Mouse (Mus musculus): ENCODE results near the gene Bcas3.

Gene Bcas3

DNA sequence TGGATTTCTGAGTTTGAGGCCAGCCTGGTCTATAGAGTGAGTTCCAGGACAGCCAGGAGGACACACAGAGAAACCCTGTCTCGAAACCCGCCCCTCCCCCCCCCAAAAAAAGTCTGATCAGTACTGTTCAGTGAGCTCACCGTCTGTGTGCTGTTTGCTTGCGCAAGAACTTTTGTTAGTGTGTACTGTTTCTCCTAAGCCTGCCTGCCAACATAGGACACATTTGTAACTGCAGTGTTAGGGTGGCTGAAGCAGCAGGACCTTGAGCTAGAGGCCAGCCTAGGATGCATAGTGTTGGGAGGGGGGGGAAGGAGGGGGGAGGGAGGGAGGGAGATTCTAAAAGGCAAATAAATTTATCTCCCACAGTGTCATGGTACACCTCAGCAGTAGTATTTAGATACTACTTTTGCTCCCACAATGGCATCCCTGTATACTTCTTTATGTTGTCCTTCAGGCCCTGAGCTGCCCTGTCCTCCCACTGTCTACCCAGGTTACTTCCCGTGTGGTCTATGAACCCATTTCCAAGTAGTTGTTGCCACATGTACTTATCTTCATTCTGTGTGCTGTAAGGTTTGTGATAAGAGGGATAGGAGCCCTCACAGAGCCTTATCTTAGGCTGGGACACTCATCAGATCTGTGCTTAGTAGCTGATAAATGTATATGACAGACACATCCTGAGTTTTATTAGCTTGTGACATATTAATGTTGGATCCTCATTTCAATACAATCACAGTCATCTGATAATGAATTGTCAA lies 176.7 kb downstream of the Bcas3 start:
- no peak for DNase-seq (ENCODE audit: low read depth, low spot score)

DNA sequence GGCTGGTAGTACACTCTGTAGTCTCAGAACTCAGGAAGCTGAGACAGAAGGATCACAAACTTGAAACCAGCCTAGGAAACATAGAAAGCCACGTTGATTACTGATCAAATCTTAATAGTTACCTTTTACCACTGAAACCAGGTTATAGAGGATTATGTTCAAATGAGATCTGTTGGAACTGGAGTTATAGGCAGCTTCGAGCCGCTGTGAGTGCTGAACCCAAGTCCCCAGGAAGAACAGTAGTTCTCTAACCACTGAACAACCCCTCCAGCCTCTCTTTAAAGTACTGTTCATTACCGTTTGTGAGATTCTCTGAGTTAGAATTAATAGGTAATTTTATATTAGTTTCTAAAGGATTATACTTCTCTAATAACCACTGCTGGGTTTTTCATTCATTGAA lies 188.0 kb downstream of the Bcas3 start:
- no peak for DNase-seq (ENCODE audit: low read depth, low spot score)

DNA sequence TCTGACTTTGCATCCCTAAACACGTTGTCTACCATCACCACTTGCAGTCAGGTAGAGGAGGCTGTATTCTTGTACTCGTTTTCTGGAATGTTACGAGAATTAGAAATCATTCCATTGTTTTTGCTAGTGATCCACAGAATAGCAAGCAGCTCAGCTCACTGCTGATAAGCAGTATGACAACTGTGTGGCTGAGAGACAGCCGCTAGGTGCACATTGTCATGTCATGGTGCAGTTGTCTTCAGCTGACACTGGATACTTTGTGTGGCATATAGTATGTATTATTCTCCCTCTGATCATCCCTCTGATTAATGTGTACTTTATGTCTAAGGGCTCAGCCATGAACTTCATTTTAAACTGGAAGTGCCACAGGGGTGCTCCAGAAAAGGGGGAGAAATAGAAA lies 190.3 kb downstream of the Bcas3 start:
- no peak for DNase-seq (ENCODE audit: low read depth, low spot score)

DNA sequence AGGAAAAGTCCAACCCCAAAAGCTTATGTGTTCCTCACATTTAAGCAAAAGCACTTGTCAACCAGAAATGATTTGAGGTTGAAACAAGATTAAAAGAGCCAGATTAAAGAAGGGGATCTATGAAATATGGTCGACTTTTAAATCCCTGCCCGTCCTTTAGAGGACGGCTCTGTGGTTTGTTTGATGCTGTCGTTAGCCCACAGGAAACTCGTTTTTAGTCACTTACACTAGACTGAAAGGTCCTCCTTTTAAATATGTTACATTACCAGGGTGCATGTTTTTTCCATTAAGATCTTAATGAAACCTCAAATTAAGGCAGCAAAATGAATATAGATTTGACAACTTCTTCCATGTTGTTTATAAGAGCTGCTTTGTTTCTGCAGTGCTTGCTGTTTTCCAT lies 192.6 kb downstream of the Bcas3 start:
- no peak for DNase-seq (ENCODE audit: low read depth, low spot score)

DNA sequence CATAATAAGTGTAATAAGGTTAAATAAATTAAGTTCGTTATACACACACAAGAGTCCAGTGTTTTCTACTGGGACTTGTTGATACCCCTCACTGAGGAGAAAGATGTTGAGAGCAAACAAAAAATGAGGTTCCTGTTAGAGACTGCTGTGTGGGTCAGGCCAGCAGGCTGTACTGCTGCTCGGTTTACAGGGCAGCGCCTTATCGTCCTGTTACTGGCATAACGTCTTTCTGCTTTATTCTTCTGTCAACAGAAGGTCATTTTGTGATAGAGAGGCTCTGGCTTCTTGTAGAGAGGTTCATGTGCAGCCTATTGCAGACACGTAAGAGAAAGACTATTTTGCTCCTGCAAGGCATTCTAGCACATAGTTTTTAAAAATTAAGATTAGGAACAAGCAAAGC lies 195.0 kb downstream of the Bcas3 start:
- DNase-seq (ENCODE audit: low read depth, low spot score), result no peak

DNA sequence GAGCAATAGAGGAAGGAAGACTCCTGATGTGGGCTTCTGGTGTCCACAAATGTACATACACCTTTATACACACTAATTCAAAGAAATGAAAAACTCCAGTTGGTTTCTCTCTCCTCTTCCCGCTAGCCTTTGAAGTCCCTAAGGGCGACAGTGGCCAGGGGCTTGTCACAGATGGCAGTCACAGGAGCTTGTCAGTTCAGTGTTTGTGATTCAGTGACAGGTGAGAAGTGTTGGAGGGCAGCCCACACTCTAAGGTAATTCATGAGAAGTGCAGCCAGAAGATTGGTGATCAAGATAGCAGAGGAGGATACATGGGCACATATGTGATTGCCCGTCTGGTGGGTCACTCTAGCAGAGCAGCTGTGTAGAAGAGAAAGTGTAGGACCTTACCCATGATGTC lies 196.7 kb downstream of the Bcas3 start:
- no peak for DNase-seq (ENCODE audit: low read depth, low spot score)

DNA sequence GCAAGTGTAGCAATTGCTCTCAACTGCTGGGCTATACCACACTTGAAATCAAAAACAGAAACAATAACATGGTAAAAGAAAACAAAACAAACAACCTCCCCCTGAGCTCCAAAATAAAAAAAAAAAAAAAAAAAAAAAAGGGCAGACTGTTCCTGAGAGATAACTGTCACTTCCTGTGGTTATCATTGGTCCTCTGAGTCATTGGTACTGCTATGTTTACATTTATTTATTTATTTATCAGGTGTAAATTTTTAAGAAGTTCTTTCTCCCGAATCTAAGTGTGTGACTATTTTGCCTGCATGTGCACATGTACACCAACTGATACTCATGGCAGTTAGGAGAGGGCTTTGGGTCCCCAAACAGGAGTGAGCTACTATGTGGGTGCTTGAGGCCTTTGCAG lies 202.1 kb downstream of the Bcas3 start:
- DNase-seq (ENCODE audit: low read depth, low spot score), result no peak

DNA sequence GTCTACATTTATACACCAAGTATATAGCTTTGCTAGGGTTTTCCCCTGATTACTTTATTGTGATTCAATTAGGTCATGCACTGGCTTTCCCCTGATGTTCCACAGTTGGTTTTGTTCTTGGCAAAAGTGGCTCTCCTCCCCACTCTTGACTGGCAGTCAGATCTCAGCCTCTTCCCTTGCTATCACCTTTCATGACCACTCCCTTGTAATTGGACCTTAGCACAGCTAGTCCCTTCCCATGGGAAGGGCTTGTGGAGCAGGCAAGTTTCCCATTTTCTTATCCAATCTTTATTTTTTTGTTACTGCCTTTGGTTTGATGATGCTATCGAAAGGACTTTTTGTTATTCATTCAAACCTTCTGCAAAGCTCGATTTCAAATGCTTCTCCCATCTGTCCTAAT lies 202.8 kb downstream of the Bcas3 start:
- no peak for DNase-seq (ENCODE audit: low read depth, low spot score)

DNA sequence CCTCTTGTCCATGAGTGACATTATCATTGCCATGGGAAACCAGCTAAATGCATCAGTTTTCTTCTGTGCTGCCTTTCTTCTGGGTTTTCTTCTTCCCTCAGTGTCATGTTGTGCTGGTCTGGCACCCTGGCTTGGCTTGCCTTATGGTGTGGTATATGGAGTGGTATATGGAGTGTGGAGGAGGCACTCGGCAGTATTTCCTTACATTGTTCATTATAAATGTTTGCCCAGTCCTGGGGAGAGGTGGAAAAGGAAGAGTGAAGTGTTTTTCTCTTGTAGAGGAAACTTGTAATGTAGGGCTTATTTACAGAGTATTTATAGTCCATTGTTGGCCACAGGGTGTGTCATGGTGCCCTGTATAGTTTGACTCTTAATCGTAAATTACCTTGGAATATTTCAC lies 212.1 kb downstream of the Bcas3 start:
- DNase-seq (ENCODE audit: low read depth, low spot score), result no peak

DNA sequence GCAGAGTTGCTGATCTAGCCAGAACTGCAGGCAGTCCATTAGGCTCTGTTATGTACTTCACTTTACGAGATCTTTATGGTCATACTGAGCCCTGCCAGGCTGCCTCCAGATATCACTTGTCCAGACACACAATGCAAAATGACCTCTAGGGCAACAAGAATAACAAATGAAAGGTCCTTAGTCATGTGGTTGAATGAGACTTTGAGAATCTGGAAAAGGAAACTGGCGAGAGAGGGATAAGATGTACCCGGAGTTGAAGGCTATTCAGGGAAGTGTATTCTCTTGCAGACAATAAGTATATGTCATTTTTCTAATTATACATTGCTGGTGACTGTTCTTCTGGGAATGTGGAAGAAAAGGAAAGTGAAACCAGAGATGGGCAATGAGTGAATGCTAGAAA lies 218.1 kb downstream of the Bcas3 start:
- no peak for DNase-seq (ENCODE audit: low read depth, low spot score)

DNA sequence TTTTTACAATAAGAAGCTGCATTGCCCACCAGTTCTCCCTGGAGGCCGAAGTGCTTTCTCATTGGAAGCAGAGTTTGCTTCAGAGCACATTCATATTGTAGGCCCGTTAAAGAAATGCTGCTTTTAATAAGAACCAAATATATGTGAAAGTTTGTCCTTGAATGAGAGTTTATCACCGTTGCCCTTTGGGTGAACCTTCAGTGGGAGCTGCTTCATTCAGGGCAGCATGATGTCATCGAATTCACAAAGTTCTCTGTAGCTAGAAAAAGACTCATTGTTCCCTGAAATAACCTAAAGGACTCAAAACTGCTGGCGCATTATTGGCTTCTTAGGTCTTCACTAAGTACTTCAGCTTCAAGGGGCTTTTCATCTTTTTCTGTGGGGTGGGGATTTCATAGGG lies 219.0 kb downstream of the Bcas3 start:
- no peak for DNase-seq (ENCODE audit: low read depth, low spot score)

DNA sequence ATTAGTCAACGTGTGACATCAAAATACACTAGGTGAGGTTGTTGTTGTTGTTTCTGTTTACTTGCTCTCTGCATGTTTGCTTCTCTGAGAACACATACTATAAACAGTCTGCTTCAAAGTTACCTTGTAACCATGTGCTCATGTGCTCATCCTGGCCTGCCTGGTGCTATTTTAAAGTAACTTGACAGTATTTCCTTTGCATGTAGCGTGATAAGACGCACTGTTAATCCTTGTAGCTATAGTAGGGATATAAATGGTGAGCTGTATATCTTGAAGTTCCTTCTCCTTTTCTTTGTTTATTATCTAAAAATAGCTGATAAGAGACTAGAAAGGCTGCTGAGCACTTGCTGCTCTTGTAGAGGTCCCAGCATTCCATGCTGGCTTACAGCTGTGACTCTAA lies 219.6 kb downstream of the Bcas3 start:
- DNase-seq (ENCODE audit: low read depth, low spot score), result no peak

DNA sequence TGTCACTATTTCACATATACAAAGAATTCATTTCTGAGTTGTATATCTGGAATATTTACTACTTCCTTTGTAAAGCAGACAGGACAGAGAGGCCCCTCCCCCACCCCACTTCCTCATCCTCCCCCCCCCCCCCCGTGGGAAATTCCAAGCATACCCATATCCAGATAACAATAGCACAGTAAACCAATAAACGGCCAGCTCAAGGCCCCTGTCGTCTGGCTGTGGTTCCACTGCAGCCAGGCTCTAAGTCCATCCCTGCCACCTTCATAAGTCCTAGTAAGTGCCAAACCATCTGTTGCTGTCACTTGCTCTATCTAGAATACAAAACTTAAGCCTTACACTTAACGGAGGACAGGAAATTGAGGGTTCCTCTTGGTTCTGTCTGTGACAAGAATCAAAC lies 221.5 kb downstream of the Bcas3 start:
- peak; percentile 16 for DNase-seq (ENCODE audit: low read depth, low spot score)

DNA sequence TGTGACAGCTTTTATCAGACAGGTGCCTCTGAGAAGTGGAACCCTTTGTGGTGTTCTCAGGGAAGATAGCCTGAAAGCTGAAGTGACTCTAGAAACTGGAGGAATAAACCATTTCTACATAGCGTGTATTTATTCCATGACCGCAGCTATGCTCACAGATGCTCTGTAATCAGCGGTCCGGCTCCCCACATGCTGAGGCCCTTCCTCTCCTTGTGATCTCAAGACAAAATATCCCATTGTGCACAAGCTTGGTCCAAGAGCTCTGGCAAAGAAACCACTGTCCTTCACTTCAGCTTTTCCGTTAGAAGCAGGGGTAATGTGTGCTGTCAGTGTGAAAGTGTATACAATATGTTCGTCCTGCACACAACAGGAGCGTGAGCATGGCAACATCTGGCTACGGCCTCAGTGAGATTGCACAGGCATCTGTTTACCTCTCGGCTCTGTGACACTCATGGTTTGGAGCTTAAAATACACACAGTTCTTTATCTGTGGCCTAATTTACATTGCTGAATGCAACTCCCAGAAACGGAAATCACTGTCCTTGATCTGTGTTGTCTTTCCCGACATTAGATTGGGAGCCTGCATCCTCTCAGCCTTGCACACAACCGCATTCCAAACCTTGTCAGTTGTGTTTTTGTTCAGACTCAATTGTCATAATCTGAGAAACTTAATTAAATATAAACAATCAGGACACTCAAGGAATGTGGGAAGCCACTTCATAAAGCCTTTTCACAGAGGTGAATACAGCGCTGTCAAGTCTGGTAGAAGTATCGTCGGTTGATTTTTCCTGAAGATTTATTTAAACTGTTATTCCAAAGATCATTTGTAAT lies 225.1 kb downstream of the Bcas3 start:
- DNase-seq (ENCODE audit: low read depth, low spot score), result no peak

DNA sequence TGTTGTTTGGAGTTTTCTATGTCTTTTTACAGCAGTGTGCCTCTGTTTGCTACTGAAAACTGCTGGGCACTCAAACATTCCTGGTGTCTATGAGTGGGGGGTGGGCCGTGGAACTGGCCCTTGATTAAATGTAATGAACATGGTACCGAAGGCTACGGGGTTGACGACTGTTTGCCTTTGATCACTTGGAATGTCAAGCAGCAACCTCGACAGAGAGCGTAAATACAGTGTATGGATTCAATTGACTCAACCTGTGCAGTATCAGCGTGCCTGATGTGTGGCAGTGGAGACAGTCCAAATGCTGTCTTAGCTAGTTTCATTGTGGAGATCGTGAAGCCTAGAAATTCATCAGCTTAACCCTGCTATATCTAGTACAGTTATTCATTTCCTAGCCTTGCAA lies 231.1 kb downstream of the Bcas3 start:
- peak; percentile 59 for DNase-seq (ENCODE audit: low read depth, low spot score)

DNA sequence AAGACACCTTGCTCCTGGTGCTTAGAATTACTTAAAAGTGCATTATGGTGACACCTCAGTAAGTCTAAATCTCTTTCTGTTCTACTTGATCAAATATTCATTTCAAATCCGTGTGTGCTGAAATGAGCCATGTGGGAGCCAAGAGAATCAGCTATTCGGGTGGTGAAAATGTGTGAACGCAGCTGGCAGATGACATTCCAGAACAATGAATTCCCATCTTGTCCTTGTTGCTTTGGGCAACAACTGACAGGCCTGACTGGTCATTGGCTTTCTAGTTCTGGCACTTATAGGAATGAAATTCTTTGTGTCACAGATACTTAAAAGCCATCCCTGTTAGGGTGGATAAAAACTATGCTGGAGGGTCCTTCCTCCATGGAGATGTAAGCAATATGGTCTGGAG lies 240.7 kb downstream of the Bcas3 start:
- DNase-seq (ENCODE audit: low read depth, low spot score), result no peak

DNA sequence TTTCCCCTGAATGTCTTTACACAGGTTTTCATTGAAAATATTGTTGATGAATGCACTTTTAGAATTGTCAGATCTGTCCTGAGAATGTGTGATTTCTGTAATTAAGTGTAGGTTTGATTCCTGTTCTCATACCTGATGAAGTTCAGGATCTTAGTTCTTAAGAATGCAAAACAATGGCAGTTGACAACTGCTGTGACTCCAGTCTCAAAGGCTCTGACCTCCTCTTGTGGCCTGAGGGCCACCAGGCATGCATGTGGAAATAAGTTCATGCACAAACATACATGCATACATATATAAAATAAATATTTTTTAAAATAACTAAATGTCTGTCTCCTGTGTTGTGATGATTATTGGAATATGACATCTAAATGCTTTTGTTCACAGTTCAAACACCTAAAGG lies 246.3 kb downstream of the Bcas3 start:
- no peak for DNase-seq (ENCODE audit: low read depth, low spot score)

DNA sequence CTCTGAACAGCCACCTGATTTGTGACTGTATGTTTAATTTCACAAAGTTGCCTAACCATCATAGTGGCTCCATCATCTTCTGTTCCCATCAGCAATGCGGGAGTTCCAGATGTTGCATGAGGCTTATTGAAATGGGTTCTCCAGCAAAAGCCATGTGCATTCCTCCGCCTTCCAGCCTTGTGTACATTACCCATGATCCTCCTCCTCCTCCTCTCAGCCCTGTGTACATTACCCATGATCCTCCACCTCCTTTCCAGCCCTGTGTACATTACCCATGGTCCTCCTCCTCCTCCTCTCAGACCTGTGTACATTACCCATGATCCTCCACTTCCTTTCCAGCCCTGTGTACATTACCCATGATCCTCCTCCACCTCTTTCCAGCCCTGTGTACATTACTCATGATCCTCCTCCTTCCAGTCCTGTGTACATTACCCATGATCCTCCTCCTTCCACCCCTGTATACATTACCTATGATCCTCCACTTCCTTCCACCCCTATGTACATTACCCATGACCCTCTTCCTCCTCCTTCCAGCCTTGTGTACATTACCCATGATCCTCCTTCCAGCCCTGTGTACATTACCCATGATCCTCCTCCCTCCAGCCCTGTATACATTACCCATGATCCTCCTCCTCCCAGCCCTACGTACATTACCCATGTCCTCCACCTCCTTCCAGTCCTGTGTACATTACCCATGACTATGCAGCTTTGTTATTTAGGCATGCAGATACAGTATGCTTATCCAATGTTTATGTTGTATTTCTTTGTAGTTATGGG lies 250.8 kb downstream of the Bcas3 start:
- no peak for DNase-seq (ENCODE audit: low read depth, low spot score)

DNA sequence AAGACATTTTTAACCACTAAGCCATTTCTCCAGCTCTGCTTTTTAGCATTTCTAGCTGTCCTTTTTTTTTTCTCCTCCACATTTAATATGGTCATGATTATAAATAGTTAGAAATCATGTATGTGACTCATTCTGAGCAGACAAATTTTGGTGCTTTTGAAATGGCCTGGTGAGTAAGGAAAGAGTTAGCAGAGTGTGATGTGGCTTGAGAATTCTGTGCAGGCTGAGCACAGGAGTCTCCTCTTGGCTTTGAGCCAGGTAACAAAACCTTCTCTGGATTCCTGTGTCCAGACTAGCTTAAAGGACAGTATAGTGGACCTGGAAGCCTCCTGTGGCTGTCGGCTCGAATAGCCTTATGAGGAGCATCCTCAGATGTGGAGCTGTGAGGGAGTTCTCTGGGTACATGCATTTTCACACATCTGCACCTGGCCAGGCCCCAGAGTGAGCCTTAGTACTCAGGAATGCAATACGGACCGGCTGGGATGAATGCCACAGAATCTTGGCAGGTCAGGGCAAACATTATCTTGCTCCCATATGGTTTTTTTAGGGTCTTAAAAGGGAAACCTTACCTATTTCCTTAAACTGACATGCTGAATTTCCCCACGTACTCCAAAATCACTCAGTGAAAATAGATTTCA lies 256.5 kb downstream of the Bcas3 start:
- DNase-seq (ENCODE audit: low read depth, low spot score), result no peak

DNA sequence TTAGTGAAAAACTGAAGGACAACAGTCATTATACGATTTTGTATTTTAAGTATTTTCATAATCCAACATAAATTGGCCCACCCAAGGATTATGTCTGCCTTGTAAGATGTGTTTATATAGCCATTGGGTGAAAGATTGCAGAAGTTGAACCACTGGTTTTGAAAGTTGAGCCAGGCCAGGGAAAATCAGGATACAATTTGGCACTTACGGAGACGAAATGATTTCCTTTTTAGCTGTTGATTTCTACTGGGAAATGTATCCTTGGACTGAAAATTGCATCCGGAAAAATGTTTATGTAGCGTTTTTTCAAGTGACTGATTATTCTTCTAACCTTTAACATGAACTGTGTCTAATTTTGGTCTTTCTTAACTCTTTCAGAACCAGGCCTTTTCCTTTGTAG lies 260.1 kb downstream of the Bcas3 start:
- DNase-seq (ENCODE audit: low read depth, low spot score), result no peak

DNA sequence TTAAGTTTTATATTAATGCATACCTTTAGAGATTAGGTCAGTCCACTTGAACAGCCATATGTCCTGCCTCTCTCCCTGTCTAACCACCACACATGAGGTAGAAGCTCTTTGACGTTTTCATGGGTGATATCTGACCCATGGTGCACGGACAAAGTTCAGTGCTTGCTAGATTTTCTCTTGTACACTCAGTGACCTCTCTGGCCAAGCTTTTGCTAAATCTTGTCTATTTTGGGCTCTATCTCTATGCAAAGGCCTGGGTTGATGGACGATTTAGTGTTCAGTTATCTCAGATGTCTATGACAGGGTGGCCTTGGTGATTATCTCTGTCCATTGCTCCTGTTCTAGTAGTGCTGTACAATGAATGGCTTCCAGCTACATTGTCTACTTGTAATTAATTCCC lies 260.6 kb downstream of the Bcas3 start:
- no peak for DNase-seq (ENCODE audit: low read depth, low spot score)

DNA sequence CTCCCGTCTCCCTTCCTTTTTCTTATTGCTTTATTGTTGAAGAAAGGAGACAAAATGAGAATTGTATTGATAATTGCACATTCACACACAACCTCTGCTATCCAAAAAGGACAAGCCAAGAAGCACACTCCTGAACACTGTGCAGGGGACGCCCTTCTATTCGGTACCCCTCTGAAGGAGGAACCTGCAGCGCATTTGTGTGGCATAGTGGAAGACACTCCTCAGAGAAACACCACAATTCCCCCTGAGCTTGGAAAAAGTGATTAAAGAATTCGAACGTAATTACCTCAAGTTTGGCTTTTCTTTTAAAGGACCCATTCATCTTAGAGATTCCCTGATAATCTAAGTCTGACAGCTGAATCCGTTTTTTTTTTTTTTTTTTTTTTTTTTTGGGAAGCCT lies 261.5 kb downstream of the Bcas3 start:
- DNase-seq (ENCODE audit: low read depth, low spot score), result no peak

All from forelimb bud, embryonic 11.5 days (tissue).